Mouse (Mus musculus): ENCODE data around the gene Pomp. TPM values are rescaled to one million over a fixed set of nuclear protein-coding genes. Genes with fewer than 3 reads are reported as not detected.

Gene Pomp
- polyA plus RNA-seq, 1 experiment from 2014 or later: 500 TPM

Other genes with a start within 250 kb of the Pomp start
- gene Flt1, start 134.4 kb upstream of the Pomp start, polyA plus RNA-seq (2015; fragmentation: Nextera tagmentation; extraction: Ambion mirVana): 13.6 and 14.0 TPM in 2 replicates
- gene Slc46a3, start 34.4 kb downstream of the Pomp start, polyA plus RNA-seq (2015; fragmentation: Nextera tagmentation; extraction: Ambion mirVana): 5.0 and 5.4 TPM in 2 replicates
- 42.1 and 47.7 TPM in 2 replicates for gene Mtus2, start 96.9 kb downstream of the Pomp start, polyA plus RNA-seq (2015; fragmentation: Nextera tagmentation; extraction: Ambion mirVana)